Mouse (Mus musculus) ES-E14 (cell line): ENCODE data around the gene Zbtb37. TPM values are rescaled to one million over a fixed set of nuclear protein-coding genes. Genes with fewer than 3 reads are reported as not detected.
"Not testable (repeated sequence)": the region's sequence is repeated elsewhere in the genome, so short reads cannot be mapped to it uniquely, and the experiment has no call there.

Source experiments
- DNase-seq: peaks from one replicate; pipeline ENCODE4 v3.0.0-alpha.2; 2013; ENCODE audit warnings: low read depth, low spot score
- H3K27ac ChIP-seq: 2 replicates; pipeline ENCODE4 v1.5.1; 2012; ENCODE audit warnings: low read depth, mild to moderate bottlenecking, low read length, moderate library complexity, mixed read lengths; ENCODE audit not compliant: poor library complexity, insufficient read depth, severe bottlenecking
- H3K36me3 ChIP-seq: 2 replicates; pipeline ENCODE4 v1.6.1; 2012; ENCODE audit warnings: mild to moderate bottlenecking, low read length, moderate library complexity, mixed read lengths; ENCODE audit not compliant: control insufficient read depth, poor library complexity, insufficient read depth, severe bottlenecking
- H3K4me1 ChIP-seq, 2 experiments: fragments of 150-350 bp in 1 of 2; sonication (generic) in 1 of 2; 2 replicates each; pipeline ENCODE4 v1.6.1; 2012; ENCODE audit warnings: low read length in 2 of 2, mild to moderate bottlenecking in 1 of 2, mixed read lengths in 1 of 2; ENCODE audit not compliant: control insufficient read depth in 2 of 2, insufficient read depth in 2 of 2, poor library complexity in 1 of 2
- H3K4me3 ChIP-seq, 2 experiments: fragments of 150-350 bp in 1 of 2; sonication (generic) in 1 of 2; 2 replicates each; pipeline ENCODE4 v1.5.1; 2012; ENCODE audit warnings: low read length in 2 of 2, low read depth in 1 of 2, mild to moderate bottlenecking in 1 of 2, mixed read lengths in 1 of 2; ENCODE audit not compliant: insufficient read depth in 1 of 2, poor library complexity in 1 of 2, severe bottlenecking in 1 of 2
- H3K9ac ChIP-seq: 2 replicates; pipeline ENCODE4 v1.6.1; 2012; ENCODE audit warnings: low read depth, mild to moderate bottlenecking, low read length, mixed read lengths; ENCODE audit not compliant: poor library complexity, insufficient read depth, severe bottlenecking
- H3K9me3 ChIP-seq: fragments of 150-350 bp; sonication (generic); 2 replicates; pipeline ENCODE4 v1.6.1; 2012; ENCODE audit warnings: low read depth, mild to moderate bottlenecking, low read length; ENCODE audit not compliant: control insufficient read depth, insufficient read depth
- CHD2 ChIP-seq: IDR thresholded peaks from 2 replicates; pipeline ENCODE4 v1.6.1; 2014; ENCODE audit warnings: mild to moderate bottlenecking, low read depth, low read length, inconsistent platforms
- HCFC1 ChIP-seq: IDR thresholded peaks from 2 replicates; pipeline ENCODE4 v1.6.1; 2012; ENCODE audit warnings: low read length, inconsistent platforms, borderline replicate concordance; ENCODE audit not compliant: insufficient read depth
- MAFK ChIP-seq: IDR thresholded peaks from 2 replicates; pipeline ENCODE4 v1.6.1; 2014; ENCODE audit warnings: mild to moderate bottlenecking, low read depth, low read length, inconsistent platforms; ENCODE audit not compliant: insufficient read depth
- ZC3H11A ChIP-seq: IDR thresholded peaks from 2 replicates; pipeline ENCODE4 v1.6.1; 2012; ENCODE audit warnings: low read depth, mild to moderate bottlenecking, inconsistent platforms, low read length, borderline replicate concordance
- ZNF384 ChIP-seq: IDR thresholded peaks from 2 replicates; pipeline ENCODE4 v1.6.1; 2012; ENCODE audit warnings: low read depth, low read length, inconsistent platforms
- in situ Hi-C, 2 experiments: fragments of 600-800 bp; cut with MboI; formaldehyde crosslinking; loops; one replicate each; pipeline ENCODE4 v1.15.1; 2025; ENCODE audit warnings: low sequenced_read_pairs in 2 of 2, inconsistent platforms in 1 of 2; ENCODE audit not compliant: unreplicated experiment in 2 of 2
- total RNA-seq: library from RNA; depleted of rRNA; stranded (reverse); fragments of 300-350 nt; gene quantifications from 2 replicates; pipeline ENCODE4 v1.2.3, GENCODE M21; 2012

The Zbtb37 gene
- total RNA-seq, 1 experiment, result 13.0 TPM

GRCm38 (mm10) chr1:161032345-161032744, 2.3 kb downstream of the Zbtb37 start:
- no peak for DNase-seq
- Histone ChIP-seq H3K4me3 (no peak overlapping the region), H3K36me3 (peaks cover 25% of the 10 kb centered on the region), H3K27ac (no peak overlapping the region), H3K9ac (no peak overlapping the region), H3K9me3 (no peaks in the 10 kb centered on the region), H3K4me1 (peaks cover 0 to 2% of the 10 kb centered on the region in 2 experiments; a peak in 1 of 4 replicates)
- TF ChIP-seq ZC3H11A (no peak), ZNF384 (no peak), CHD2 (no peak), HCFC1 (no peak), MAFK (no peak)
- in situ Hi-C loops, result no loop called here

DNA sequence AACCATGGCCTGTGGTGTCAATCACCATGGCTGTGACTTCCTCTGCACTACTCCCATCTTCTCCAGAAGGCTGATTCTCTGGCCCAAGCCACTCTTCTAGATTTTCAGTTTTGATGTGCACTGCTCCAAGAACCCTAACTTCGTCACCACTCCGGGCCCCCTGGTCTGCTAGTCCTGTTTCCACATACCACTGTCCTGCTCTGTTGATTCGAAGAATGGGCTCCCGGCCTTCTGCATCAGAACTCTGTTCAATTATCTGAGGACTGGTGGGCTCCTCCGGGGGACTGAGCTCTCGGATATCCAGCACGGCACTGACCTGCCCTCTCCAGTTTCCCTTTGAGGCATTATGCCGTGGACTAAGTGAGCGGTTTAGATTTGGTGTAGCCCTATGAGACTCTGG, 2.8 kb downstream of the Zbtb37 start:
- TF ChIP-seq MAFK, result no peak
- H3K4me1 ChIP-seq, result peaks cover 0 to 2% of the 10 kb centered on the region in 2 experiments; a peak in 1 of 4 replicates
- H3K9me3 ChIP-seq, result no peaks in the 10 kb centered on the region
- in situ Hi-C loops, result no loop called here
- no peak for DNase-seq
- peaks cover 23% of the 10 kb centered on the region for H3K36me3 ChIP-seq
- no peak overlapping the region for H3K4me3 ChIP-seq
- H3K27ac ChIP-seq, result no peak overlapping the region
- H3K9ac ChIP-seq, result no peak overlapping the region

DNA sequence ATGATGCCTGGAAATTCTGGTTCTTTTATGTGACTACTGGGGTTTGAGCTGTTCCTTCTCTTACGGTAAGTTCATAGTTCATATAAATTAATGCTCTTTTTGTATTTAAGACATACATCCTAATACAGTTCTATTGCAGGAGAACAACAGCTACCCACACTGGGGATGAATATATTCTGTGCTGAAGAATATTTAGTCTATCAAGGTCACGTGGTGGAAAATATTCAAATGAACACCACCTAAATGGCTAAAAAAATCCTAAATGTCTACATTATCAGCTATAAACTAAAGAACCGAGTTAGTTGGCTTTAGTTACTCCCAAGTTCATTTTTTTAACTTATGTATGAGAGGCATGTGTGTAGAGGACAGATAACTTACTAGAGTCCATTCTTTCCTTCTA, 4.6 kb downstream of the Zbtb37 start:
- peaks cover 7% of the 10 kb centered on the region for H3K36me3 ChIP-seq
- H3K4me3 ChIP-seq, result no peak overlapping the region
- no peaks in the 10 kb centered on the region for H3K9me3 ChIP-seq
- no peak overlapping the region for H3K27ac ChIP-seq
- peaks cover 0 to 2% of the 10 kb centered on the region in 2 experiments; a peak in 1 of 4 replicates for H3K4me1 ChIP-seq
- in situ Hi-C loops, result no loop called here
- TF ChIP-seq ZNF384 (no peak), HCFC1 (no peak), MAFK (no peak), ZC3H11A (no peak), CHD2 (no peak)
- DNase-seq, result no peak
- H3K9ac ChIP-seq, result no peak overlapping the region; the same call in 1 of the 2 replicates

- DNase-seq, H3K36me3 ChIP-seq, H3K4me1 ChIP-seq, H3K4me3 ChIP-seq, H3K9me3 ChIP-seq, H3K27ac ChIP-seq, H3K9ac ChIP-seq, in situ Hi-C loops: not testable (repeated sequence)
Observed at GRCm38 (mm10) chr1:161028427-161028826, 6.2 kb downstream of the Zbtb37 start.

GRCm38 (mm10) chr1:161027196-161027595, 7.5 kb downstream of the Zbtb37 start:
- H3K36me3 ChIP-seq, result peaks cover 7% of the 10 kb centered on the region
- no peak overlapping the region for H3K4me3 ChIP-seq

More at GRCm38 (mm10) chr1:161027196-161027595, 7.5 kb downstream of the Zbtb37 start:
- DNase-seq, result no peak
- H3K27ac ChIP-seq, result no peak overlapping the region
- H3K9ac ChIP-seq, result no peak overlapping the region
- no peaks in the 10 kb centered on the region for H3K9me3 ChIP-seq
- in situ Hi-C loops, result no loop called here
- no peaks in the 10 kb centered on the region; a peak in 1 of 4 replicates for H3K4me1 ChIP-seq
- TF ChIP-seq CHD2, result no peak
- TF ChIP-seq ZNF384, result no peak
- TF ChIP-seq ZC3H11A, result no peak
